Mouse (Mus musculus) forebrain, postnatal 0 days (tissue): ENCODE results near the gene Kirrel3. TPM values are rescaled to one million over a fixed set of nuclear protein-coding genes. Genes with fewer than 3 reads are reported as not detected.

ENCODE experiments used
- ATAC-seq: fragments of 200-750 bp; cut with Nextera tagmentation; 2 replicates; pipeline ENCODE4 v1.8.0; 2017; ENCODE audit warnings: mild to moderate bottlenecking, moderate library complexity
- DNase-seq: peaks from one replicate; pipeline ENCODE4 v3.0.0-alpha.2; 2015
- H3K27ac ChIP-seq: fragments of 300-500 bp; sonication (generic); 2 replicates; pipeline ENCODE4 v1.5.1; 2014; ENCODE audit warnings: low read depth, mild to moderate bottlenecking, antibody characterized with exemption, low read length, moderate library complexity, mixed read lengths
- H3K27me3 ChIP-seq: fragments of 300-500 bp; sonication (generic); 2 replicates; pipeline ENCODE4 v1.6.1; 2014; ENCODE audit warnings: mild to moderate bottlenecking, low read length, mixed read lengths; ENCODE audit not compliant: insufficient read depth
- H3K36me3 ChIP-seq: fragments of 300-500 bp; sonication (generic); 2 replicates; pipeline ENCODE4 v1.6.1; 2014; ENCODE audit warnings: mild to moderate bottlenecking, moderate library complexity; ENCODE audit not compliant: insufficient read depth
- H3K4me1 ChIP-seq: fragments of 300-500 bp; sonication (generic); 2 replicates; pipeline ENCODE4 v1.6.1; 2014; ENCODE audit warnings: antibody characterized with exemption; ENCODE audit not compliant: insufficient read depth
- H3K4me2 ChIP-seq: fragments of 300-500 bp; sonication (generic); 2 replicates; pipeline ENCODE4 v1.6.1; 2014; ENCODE audit warnings: low read depth, mild to moderate bottlenecking, moderate library complexity
- H3K4me3 ChIP-seq: fragments of 300-500 bp; sonication (generic); 2 replicates; pipeline ENCODE4 v1.5.1; 2014; ENCODE audit warnings: low read depth, low read length, mixed read lengths
- H3K9ac ChIP-seq: fragments of 300-500 bp; sonication (generic); 2 replicates; pipeline ENCODE4 v1.6.1; 2014; ENCODE audit warnings: mild to moderate bottlenecking
- H3K9me3 ChIP-seq: fragments of 300-500 bp; sonication (generic); 2 replicates; pipeline ENCODE4 v1.6.1; 2016; ENCODE audit warnings: low read length
- CTCF ChIP-seq: sonication (generic); IDR thresholded peaks from 2 replicates; pipeline ENCODE4 v1.5.1; 2016; ENCODE audit warnings: antibody characterized with exemption, control low read depth, low read depth
- WGBS: fragments of 180-500 bp; shearing (Covaris S2); extraction: QIAGEN DNeasy Blood & Tissue Kit; methylation state at CpG from one replicate; pipeline ENCODE4 v1.1.7; 2014; 5-methylcytosine and 5-hydroxymethylcytosine counted together
- polyA plus RNA-seq: library from polyadenylated mRNA; unstranded; fragments of >200 nt; fragmentation: Nextera tagmentation; extraction: Ambion mirVana; gene quantifications from 2 replicates; pipeline ENCODE4 v1.2.1, GENCODE M21; 2015
- total RNA-seq: library from RNA; depleted of rRNA; stranded (reverse); fragments of >200 nt; gene quantifications from 2 replicates; pipeline ENCODE4 v1.2.3, GENCODE M21; 2014

Kirrel3 gene
- total and polyA plus RNA-seq, 2 experiments from 2014 or later, result 35.3 to 57.6 TPM

DNA sequence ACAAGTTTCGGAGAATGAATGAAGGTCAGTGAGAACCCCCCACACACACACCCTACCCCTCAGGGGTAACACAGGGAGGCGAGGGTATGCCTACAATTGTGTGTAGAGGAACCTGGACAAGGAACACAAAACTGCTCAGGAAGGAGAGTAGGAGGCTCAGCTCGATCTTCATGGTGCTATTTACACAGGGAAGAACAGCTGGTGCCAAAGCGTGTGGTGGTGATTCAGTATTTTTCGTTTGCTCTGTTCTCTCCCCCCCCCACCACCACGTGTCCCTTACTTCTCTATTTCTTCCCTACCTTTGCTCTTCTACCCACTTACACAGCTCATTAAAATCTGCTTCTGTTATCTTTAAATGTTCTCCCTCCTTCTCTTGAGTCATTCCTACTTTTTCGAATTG lies 426.1 kb downstream of the Kirrel3 start:
- Histone ChIP-seq H3K4me1 (no peaks in the 10 kb centered on the region), H3K27me3 (no peaks in the 10 kb centered on the region), H3K27ac (no peak overlapping the region), H3K9me3 (no peaks in the 10 kb centered on the region), H3K4me2 (no peak overlapping the region), H3K4me3 (no peak overlapping the region), H3K36me3 (no peaks in the 10 kb centered on the region), H3K9ac (no peak overlapping the region)
- no peak for TF ChIP-seq CTCF
- DNase-seq (no peak), ATAC-seq (no peak)
- WGBS, result 72% methylated on average over 7 of the region's 7 CpGs

DNA sequence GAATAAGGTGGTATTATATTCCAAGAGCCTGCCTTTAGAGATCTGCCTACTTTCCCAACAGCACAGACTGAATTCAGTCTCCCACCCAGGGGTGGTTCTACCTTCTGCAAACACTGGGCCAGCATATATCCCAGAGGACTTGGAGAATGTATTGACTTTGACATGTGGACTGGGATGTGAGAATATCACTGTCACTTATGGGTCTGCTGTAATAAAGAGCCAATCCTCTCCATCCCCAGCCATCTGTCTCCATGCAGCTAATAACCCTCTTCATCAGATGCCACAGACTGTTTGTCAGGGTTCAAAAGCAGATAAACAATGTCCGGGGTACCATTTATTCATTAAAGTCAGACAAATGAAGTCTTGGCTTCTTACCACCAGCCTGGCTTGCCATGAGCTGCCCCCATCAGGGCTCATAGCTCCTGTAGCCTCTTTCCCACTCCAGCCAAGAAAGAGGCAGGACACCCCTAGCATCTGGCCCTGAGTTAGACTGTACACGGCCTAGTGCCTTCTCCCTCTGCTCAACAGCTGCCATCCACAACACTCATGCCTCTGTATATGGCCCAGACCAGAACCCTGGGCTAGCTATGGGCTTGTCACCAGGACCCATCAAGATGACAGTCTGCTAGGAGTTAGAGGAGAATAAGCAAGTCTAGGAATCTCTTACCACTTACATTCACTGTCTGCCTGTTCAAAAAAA lies 426.7 kb downstream of the Kirrel3 start:
- ATAC-seq, result peak; percentile 36; the same call in 1 of the 2 replicates
- 44% methylated on average over 2 of the region's 2 CpGs for WGBS
- H3K36me3 ChIP-seq, result no peaks in the 10 kb centered on the region
- H3K9me3 ChIP-seq, result no peaks in the 10 kb centered on the region
- H3K27ac ChIP-seq, result no peak overlapping the region
- H3K9ac ChIP-seq, result no peak overlapping the region
- TF ChIP-seq CTCF, result no peak
- no peaks in the 10 kb centered on the region for H3K4me1 ChIP-seq
- H3K4me2 ChIP-seq, result no peak overlapping the region
- H3K4me3 ChIP-seq, result no peak overlapping the region
- H3K27me3 ChIP-seq, result no peaks in the 10 kb centered on the region
- DNase-seq, result no peak

GRCm38 (mm10) chr9:34912996-34913395 lies 427.3 kb downstream of the Kirrel3 start:
- Histone ChIP-seq H3K36me3 (no peaks in the 10 kb centered on the region), H3K4me3 (no peak overlapping the region), H3K27ac (no peak overlapping the region), H3K9ac (no peak overlapping the region), H3K27me3 (no peaks in the 10 kb centered on the region), H3K4me1 (no peaks in the 10 kb centered on the region), H3K4me2 (no peak overlapping the region), H3K9me3 (no peaks in the 10 kb centered on the region)
- ATAC-seq (no peak), DNase-seq (peak; percentile 25)
- no peak for TF ChIP-seq CTCF
- WGBS, result 12% methylated on average over 5 of the region's 5 CpGs

DNA sequence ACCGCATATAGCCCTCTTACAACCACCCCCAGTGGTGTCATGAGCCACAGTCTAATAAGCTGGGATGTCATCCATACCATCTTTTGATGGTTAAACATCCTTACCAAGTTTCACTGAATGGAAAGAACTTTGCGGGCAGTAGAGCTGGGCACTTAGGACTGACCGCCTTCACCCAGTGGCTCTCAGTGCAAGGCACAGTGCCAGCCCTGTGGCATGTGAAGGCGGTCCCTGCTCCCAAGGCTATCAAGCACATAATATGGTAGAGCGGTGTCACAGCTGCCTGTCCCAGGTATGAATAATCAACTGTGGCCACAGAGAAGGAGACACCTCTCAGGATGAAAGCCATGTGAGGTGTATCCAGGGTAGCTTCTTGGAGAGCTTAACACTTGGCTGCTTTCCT lies 433.3 kb downstream of the Kirrel3 start:
- H3K4me1 ChIP-seq, result peaks cover 9% of the 10 kb centered on the region
- no peak overlapping the region for H3K4me2 ChIP-seq
- WGBS, result 97% methylated on average over 5 of the region's 5 CpGs
- no peaks in the 10 kb centered on the region for H3K9me3 ChIP-seq
- H3K9ac ChIP-seq, result no peak overlapping the region
- DNase-seq (no peak), ATAC-seq (no peak)
- H3K36me3 ChIP-seq, result no peaks in the 10 kb centered on the region
- no peaks in the 10 kb centered on the region for H3K27me3 ChIP-seq
- no peak overlapping the region for H3K4me3 ChIP-seq
- no peak overlapping the region for H3K27ac ChIP-seq
- TF ChIP-seq CTCF, result no peak

GRCm38 (mm10) chr9:34920116-34920515 lies 434.4 kb downstream of the Kirrel3 start:
- no peaks in the 10 kb centered on the region for H3K36me3 ChIP-seq
- TF ChIP-seq CTCF, result no peak
- no peak overlapping the region for H3K27ac ChIP-seq
- peak; percentile 21 for DNase-seq
- H3K4me3 ChIP-seq, result no peak overlapping the region
- H3K27me3 ChIP-seq, result no peaks in the 10 kb centered on the region
- ATAC-seq, result peak; percentile 54
- H3K4me1 ChIP-seq, result peaks cover 9% of the 10 kb centered on the region
- H3K4me2 ChIP-seq, result no peak overlapping the region
- H3K9ac ChIP-seq, result no peak overlapping the region
- WGBS, result 61% methylated on average over 3 of the region's 3 CpGs
- no peaks in the 10 kb centered on the region for H3K9me3 ChIP-seq

GRCm38 (mm10) chr9:34921941-34922340 lies 436.2 kb downstream of the Kirrel3 start:
- Histone ChIP-seq H3K9me3 (no peaks in the 10 kb centered on the region), H3K4me1 (peaks cover 9% of the 10 kb centered on the region), H3K4me2 (no peak overlapping the region), H3K9ac (no peak overlapping the region), H3K27me3 (no peaks in the 10 kb centered on the region), H3K4me3 (no peak overlapping the region), H3K27ac (no peak overlapping the region), H3K36me3 (no peaks in the 10 kb centered on the region)
- 54% methylated on average over 1 of the region's 1 CpGs for WGBS
- no peak for TF ChIP-seq CTCF
- ATAC-seq (no peak), DNase-seq (no peak)

DNA sequence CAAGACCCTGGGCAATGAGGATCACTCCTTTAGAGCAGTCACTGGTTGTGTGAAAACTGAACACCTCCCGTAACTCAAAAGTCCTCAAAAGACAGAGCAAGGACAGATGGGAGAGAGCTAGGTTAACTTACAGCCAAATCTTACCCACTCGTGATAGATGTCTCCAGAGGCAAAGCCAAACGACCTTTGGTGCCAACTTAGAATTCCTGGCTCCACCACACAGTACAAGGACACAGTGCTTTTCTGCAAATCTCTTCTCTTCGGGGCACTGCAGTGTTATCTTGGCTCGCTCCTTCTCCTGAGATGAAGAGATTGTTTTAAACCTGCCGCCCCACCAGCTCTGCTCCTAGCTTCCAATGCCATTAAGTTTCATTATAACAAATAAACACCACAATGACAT lies 437.0 kb downstream of the Kirrel3 start:
- no peaks in the 10 kb centered on the region for H3K27me3 ChIP-seq
- 58% methylated on average over 6 of the region's 6 CpGs for WGBS
- no peaks in the 10 kb centered on the region for H3K36me3 ChIP-seq
- ATAC-seq, result no peak
- TF ChIP-seq CTCF, result no peak
- no peak overlapping the region for H3K4me3 ChIP-seq
- H3K27ac ChIP-seq, result peak overlapping the region; percentile 45; the same call in 1 of the 2 replicates
- H3K9me3 ChIP-seq, result no peaks in the 10 kb centered on the region
- no peak for DNase-seq
- no peak overlapping the region for H3K4me2 ChIP-seq
- no peak overlapping the region for H3K9ac ChIP-seq
- H3K4me1 ChIP-seq, result peaks cover 9% of the 10 kb centered on the region
